Mouse (Mus musculus): Measurements from ENCODE around the gene Cep57l1. TPM values are rescaled to one million over a fixed set of nuclear protein-coding genes. Genes with fewer than 3 reads are reported as not detected.

Cep57l1 gene
- polyA plus RNA-seq, 1 experiment, result 1.9 TPM

DNA sequence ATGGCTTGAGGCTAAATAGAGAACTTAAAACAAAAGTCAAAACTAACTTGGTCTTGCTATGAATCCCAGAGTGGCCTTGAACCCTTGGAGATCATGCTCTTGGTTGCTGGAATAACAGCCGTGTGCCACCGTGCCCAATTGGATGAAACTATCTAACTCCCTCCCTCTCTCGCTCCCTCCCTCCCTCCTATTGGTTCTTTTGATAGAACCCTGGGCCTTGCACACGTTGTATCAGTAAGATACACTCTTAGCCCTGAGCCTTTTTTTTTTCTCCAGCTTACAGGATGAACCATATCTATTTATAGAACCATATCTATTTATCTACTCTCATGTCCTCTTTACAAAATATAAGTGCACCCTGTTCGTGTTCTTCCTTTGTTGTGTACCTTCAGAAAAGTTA lies 6.8 kb upstream of the Cep57l1 start:
- DNase-seq (ENCODE audit: low read depth), result no peak

DNA sequence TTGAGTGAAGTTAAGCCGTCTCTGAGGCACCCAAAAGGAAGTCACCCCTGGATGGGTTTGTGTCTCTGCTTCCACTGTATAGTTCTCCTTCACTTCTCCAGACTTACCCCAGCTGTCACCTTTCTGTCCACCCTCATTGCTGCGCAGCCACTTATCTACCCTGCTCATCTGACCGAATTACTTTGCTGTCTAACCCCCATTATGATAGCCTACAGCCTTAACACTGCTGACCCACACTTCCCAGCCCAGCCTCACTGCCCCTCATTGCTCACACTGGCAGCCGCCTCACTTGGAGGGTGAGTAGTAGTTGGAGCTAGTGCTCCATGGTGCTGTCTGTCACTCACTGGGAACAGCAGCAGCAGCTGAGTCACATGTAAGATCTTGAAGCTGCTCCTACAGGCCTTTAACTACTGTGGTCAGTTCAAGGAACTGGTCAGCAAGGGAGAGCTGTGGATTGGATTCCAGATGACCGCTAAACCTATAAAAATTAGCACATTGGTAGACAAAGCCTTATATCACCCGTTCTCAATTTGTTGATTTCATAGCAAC lies 4.7 kb upstream of the Cep57l1 start:
- no peak for DNase-seq (ENCODE audit: low read depth)

DNA sequence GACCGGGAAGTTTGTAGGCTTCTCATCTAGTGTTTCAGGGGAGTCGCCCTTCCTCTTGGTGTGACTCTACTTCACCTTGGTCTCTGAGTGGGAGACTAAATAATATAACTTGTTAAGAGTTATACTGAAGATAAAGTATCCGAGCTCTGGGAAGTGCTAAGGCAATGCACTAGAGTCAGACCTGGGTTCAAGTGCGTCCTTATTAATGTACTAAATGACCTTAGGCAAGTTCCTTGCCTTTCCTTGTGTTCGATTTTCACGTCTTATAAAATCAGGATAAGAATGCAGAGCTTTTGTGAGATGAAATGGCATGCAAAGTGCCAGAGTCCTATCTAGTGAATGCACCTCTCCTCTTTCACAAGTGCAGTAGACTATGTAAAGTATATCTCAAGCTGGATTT lies 2.9 kb upstream of the Cep57l1 start:
- no peak for DNase-seq (ENCODE audit: low read depth)

DNA sequence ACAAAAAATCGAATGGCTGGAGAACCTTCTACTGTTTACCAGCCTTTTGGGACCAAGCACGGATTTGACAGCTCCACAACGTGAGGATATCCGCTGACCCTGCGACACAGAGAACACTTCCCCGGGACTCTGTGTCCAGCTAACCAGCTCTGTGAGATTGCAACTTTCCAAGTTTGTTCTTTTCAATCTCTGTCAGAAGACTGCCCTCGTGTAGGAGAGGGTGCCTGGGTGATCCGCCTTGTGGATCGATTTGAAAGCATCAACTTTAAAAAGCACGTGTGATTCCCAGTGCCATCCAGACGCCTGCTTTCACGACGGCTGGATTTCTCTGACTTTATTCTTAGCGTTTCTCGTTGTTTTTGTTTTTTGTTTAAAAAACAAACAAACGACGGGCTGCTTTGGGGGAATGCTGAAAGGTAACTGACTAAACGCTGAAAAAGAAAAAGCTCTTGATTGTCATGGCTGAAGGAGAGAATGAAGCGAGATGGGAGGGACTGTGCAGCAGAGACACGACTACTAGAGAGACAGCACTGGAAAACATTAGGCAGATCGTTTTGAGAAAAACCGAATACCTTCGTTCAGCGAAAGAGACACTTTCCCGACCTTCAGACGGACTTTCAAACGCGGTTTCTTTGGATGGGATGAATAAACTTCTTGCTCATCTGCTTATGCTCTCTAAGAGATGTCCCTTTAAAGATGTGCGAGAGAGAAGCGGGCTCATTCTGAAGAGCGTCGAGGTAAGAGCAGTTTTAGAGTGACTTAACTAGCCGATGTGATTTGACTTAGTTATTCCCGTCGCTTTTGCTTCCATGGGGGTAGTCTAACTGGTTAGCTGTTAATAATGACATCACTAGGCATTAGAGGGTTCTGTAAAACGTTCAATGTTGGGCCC lies 1.1 kb upstream of the Cep57l1 start:
- DNase-seq (ENCODE audit: low read depth), result no peak

DNA sequence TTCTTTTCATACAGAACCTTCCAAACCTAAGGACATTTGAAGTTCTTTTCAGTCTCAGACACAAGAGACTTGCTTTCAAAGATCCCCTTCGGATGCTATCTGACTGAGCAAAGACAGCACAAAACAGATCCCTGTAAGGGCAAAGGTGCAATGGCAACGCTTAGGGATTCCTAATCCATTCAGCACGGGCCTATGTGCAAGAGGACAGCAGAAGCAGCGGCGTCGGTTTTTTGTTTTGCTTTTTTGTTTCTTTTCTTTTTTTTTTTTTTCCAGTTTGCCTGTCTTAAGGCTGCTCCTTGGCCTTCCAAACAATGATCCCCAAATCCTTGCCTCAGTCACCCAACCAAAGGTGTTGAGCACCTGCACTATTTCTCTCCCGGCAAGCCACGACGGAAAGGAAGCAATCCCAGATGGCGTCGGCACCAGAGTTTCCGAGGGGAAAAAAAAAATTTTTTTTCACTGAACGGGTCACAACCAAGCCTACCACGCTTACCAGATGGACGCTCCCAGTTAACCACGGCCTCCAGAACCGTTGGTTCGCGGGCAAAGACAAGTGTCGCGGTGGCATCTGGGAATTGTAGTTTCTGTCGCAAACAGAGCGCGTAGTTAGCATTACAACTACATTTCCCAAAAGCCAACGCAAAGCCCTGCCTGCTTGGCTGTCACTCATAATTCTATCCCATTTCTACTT lies 446 bp downstream of the Cep57l1 start:
- DNase-seq (ENCODE audit: low read depth), result no peak

DNA sequence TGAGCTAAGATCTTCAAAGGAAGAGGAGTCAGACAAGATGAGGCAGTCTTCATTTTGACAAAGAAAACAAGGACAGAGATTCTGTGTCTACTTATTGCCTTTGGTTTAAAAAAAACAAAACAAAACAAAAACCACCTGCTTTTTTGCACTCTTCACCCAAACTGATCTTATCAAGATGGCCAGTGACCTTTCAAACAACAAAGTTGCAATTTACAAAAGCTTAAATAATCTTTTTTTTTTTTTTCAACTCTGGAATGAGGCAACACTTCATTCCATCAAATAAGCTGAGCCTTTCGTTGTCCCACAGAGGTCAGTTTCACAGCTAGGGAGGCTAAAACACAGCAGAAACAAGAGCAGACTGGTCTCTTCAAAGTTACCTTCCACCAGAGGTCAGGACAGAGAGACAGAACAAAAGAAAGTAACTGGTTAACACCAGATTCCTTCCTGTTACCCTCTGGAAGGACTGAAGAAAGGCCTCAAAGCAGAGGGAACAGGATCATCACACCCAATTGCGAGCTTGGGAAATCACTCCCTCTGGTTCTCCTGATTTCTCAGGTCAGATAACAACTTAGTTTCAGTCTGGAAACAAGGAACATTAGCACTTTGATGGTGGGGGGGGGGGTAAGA lies 3.8 kb downstream of the Cep57l1 start:
- DNase-seq (ENCODE audit: low read depth), result no peak

DNA sequence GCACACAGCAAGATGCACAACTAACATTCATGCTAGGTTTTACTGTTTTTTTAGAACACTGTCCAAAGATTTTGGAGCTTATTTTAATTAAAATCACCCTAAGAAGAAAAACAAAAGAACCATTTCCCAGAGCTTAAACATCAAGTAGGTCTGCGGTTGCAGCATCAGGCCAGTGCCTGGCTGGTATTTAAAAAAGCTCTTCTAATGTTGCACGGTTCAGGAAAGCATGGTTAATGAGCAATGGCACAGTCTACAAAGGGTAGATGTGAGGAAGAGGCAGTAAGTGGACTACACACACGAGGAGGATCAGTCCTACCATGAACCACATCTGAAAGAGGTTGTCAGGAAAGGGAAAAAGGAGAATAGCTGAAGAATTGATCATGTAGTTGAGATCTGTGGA lies 5.0 kb downstream of the Cep57l1 start:
- no peak for DNase-seq (ENCODE audit: low read depth)

DNA sequence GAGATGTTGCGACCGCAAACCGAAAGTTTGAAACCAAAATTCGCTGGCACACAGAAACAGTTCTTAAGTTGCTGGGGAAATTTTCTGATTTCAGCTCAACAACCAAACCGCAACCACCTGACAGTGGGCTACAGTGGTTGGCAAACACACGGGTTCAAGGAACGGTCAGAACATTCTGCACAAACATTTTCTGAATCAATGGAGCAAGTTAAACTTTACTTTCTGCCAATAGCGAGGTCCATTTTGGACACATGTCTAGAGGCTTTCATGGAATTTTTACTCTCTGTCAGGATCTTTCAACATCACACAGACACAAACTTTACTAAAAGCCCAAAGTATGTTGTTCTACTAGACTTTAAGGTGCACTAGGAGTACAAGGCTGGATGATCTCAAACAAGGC lies 6.2 kb downstream of the Cep57l1 start:
- no peak for DNase-seq (ENCODE audit: low read depth)

DNA sequence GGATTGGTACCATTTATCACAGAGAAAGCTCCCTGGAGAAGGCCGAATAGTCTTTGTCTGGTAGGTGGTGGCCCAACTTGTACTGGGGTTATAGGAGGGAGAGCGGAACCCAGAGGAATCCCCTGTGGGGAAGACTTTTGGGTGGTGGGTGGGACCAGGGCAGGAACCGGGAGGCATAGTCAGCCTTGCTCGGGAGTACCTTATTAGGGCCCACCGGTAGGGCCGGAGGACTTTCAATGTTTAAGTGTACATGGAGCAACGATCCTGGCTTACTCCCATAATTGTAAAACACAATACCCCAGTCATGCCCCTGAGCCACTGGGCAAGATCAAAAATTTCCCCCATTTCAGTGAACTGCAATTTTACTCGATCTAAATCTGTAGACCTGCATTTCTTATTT lies 12.4 kb downstream of the Cep57l1 start:
- DNase-seq (ENCODE audit: low read depth), result no peak

DNA sequence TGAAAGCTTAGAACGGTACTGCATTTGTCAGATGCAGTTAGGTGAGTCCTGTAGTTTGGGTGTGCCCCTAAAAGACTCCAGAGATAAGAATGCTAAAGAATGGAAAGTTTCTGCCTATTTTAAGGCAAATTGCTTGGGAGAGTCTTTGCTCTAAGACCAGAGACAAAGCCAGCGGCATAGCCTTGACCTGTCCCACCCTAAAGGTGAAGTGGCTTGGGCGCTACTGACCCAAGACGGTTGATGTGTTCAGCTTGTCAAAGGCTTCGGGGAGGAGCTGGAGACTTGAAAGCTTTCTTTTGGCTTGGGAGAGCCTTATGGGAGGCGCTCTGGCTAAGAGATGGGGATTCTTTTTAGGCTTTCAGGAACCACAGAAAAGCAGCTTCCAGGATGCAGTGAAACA lies 17.3 kb downstream of the Cep57l1 start:
- no peak for DNase-seq (ENCODE audit: low read depth)

DNA sequence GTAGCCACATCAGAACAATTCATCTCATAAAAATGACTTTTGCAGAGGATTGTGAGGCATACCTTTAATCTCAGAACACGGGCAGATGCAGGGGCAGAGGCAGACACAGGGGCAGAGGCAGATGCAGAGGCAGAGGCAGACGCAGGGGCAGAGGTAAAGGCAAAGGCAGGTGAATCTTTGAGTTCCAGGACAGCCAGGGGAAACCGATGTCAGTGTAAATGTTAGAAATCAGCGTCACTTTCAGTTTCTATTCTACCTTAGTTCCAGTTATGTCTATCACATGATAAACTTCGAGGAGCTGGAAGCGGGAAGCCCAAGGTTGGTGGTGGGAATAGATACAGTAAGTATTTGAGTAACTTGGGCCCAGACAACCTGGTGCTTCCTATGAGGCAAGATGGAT lies 42.4 kb downstream of the Cep57l1 start:
- DNase-seq (ENCODE audit: low read depth), result no peak

DNA sequence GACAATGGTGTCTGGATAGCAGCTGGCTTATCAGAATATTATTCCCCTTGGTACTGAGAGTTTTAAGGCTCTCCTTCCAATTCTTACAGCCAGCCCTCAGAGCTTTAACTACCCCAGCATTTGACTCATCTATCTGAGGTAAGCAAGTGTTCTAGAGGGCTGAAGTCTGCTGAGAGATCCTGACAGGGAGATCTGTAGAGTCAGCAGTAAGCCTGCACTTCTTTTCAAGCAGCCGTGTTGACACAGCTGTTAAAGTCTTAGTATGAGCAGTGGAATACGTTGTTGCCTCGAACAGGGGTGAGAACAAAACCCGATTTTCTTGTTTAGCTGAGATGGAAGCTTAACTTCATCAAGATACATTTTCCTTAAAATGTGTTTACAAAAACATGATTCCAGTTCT lies 43.4 kb downstream of the Cep57l1 start:
- no peak for DNase-seq (ENCODE audit: low read depth)

DNA sequence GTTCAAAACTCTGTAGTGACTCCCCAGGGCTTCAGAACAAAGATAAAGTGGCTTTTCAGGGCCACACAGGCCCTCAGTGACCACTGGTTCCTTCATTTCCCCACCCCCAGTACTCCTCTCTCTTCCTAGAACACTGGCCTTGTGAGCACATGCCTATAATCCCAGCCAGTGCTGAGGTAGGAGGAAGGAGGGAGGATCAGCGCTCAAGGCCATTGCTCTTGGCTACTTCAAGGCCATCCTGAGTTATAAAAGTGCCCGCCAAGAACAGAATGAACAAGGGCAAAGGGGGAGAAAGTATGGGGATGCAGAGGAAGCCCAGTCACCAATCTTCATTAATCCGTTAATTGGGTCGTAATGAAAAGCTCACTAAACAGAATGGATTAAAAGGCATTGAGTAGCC lies 44.1 kb downstream of the Cep57l1 start:
- DNase-seq (ENCODE audit: low read depth), result no peak

DNA sequence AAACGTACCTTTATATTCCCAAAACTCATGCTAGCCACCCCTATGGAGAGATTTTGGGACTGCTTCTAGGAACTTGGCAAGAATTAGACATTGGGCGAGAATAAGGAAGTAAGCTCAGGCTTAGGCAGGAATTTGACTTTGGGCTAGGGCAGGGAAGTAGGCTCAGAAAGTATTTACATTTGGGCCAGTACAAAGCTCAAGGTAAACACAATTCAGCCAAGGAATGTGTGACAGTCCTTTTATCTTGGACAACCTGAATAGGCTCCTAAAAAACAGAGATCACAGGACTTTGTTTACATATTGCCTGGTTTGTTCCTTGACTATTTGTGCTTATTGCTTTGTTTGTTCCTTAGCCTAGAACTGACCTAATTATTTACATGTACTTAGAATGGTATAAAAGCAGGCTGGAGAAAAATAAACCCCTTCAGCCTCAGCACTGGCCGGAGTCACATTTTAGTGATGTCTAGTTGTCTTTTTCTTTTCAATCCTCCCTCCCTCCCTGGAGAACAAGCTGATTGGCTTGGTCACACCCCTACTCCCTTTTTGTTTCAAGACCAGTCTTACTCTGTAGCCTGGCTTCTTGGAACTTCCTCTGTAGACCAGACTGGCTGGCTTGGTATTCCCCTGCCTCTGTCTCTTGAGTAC lies 45.8 kb downstream of the Cep57l1 start:
- DNase-seq (ENCODE audit: low read depth), result no peak

DNA sequence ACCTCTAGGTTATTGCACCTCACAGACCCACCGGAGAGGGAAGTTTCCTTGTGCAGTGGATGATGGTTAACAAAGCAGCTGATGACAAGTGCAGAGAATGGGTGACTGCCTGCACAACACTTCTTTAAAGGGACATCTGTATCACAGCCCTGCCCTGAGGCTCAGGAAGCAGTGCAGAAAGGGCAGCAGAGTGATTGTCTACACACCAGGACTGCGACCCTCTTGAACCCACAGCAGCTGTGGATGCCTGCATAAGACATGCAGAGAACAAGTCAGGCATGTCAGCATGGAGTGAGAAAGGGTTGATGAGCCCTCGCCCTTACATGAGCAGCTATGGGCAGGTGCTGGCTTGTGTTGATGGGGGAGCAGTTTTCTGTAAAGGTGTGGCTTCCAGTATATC lies 48.8 kb downstream of the Cep57l1 start:
- DNase-seq (ENCODE audit: low read depth), result no peak

DNA sequence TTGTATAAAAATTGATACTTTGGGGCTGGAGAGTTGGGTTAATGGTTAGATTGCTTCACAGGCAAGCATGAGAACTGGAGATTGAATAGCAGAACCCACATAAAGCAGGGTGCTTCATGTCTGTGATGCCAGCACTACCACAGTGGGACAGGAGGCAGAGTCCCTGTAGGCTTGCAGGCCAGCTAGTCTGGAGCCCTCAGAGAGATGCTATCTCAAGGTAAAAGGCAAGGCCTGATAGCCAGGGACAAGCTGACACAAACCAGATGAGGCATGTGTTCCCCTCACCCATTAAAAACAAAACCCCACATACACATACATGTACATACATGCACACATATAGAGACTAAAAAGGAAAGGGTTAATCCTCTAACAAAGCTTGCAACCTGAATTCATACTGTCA lies 51.6 kb downstream of the Cep57l1 start:
- no peak for DNase-seq (ENCODE audit: low read depth)

DNA sequence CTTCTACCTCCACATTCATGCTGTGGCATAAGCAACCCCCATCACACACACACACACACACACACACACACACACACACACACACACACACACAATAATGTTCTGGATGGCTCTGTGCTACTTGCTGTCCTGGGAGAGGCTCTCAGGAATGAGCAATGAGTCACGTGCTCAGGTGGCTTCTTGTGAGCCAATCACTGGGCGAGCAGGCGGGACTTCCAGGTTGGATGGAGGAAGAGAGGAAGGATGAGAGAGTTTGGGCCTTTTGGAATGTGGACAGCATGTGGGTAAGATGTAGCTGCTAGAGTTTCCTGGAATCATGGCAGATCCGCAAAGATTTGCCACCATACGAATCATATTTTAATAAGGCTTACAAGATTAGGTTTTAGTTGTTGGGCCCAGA lies 52.4 kb downstream of the Cep57l1 start:
- DNase-seq (ENCODE audit: low read depth), result no peak

DNA sequence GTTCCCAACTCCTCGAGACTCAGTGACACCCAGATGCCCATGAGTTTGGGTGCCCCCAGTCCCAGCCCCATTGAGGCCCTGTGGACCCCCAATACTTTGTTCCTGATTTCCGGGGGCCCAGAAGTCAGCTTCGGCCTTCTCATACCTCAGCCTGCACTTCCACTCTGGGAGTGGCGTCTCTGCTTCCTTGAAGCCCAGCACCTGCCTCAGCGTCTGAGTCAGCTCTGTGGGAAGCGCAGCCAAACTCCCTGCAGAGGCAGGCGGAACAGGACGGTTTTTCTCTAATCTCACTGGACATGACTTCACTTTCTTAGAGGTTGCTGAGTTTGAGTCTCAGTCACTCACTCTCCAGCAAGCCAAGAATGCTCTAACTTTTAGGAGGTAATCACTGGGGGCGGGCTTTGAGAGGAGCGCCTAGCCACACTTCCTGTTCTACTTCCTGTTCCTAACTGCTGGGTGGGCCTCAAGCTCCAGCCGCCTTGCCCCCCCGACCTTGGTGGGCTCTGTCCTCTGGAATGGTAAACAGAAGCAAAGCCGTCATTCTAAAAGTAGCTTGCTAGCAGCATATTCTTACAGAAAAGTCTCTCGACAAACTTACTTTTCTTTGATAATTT lies 57.7 kb downstream of the Cep57l1 start:
- DNase-seq (ENCODE audit: low read depth), result no peak

DNA sequence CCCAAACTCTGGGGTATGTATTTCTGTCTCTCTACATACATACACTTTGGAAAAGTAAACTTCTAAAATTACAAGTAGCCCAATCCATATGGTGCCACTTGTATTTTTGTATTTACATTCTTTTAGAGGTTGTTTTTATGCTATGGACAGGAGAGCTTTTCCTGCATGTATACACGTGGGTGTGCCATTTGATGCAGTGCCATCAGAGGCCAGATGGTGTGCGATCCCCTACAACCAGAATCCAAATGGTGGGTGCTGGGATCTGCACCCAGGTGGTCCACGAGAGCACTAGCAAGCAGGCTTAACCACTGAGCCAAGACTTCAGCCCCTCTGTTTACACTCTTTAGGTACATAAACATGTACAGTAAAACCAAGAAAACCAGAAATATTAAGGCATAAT lies 60.4 kb downstream of the Cep57l1 start:
- DNase-seq (ENCODE audit: low read depth), result no peak

DNA sequence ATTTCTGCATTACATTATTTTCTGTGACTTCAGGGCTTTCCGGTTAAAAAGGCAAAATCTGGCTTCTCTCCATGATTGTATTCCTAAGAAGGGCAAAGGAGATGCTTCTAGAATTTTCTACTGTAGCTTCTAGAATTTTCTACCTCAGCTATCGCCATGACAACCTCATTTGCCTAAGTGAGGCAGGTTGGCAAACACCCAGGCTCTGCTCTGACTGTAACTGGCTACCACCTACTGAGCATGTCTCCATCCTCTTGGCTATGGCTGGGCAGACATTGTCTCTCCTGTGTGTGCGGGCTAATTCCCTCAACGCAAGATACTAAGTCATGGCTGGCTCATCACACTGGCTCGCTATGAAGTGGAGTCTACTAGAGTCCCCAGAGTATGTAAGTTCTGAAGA lies 63.1 kb downstream of the Cep57l1 start:
- no peak for DNase-seq (ENCODE audit: low read depth)

DNA sequence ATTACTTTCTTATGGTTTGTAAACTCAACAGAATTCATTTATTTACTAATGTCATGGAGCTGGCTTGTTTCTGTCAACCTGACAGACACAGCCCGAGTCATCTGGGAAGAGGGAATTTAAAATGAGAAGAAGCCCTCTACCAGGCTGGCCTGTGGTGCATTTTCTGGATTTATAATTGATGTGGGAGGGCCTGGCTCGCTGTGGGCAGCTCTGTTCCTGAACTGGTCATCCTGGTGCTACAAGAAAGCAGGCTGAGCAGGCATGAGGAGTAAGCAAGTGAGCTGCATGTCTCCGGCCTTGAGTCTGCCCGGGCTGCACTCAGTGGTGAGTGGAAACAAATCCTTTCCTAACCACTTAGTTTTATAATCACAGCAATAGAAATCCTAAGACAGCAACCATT lies 65.7 kb downstream of the Cep57l1 start:
- DNase-seq (ENCODE audit: low read depth), result no peak

DNA sequence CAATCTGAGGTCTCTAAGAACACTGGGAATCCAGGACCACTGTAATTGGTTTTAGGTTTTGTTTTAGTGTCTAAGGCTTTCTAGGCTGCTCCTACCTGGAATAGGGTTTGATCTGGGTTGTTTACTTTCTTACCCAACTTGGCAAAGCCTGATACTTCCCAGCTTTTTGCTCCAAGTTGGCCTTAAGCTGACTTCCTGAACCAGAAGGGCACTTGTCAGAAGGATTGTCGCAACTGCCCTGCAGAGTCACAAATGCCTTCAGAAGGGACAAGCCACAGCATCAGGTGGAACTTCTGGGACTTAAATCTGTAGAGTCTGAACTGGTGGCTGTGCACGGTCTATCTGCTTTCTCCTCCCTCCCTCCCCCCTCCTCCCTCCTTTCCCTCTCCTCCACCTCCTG lies 69.5 kb downstream of the Cep57l1 start:
- no peak for DNase-seq (ENCODE audit: low read depth)

Data from gonadal fat pad, adult 2 months (tissue).